Mouse (Mus musculus) MEL (cell line): ENCODE results near the gene Rnf144b. TPM values are rescaled to one million over a fixed set of nuclear protein-coding genes. Genes with fewer than 3 reads are reported as not detected.

ENCODE experiments used
- DNase-seq: peaks from one replicate; pipeline ENCODE4 v3.0.0; 2011; ENCODE audit warnings: low read depth, low spot score
- H3K27ac ChIP-seq: 2 replicates; pipeline ENCODE4 v1.5.1; 2012; ENCODE audit warnings: low read depth, mild to moderate bottlenecking, control low read depth, low read length, moderate library complexity; ENCODE audit not compliant: control insufficient read depth
- H3K27me3 ChIP-seq, 2 experiments: fragments of 150-350 bp in 1 of 2; sonication (generic) in 1 of 2; 2 replicates each; pipeline ENCODE4 v1.6.1; 2012; ENCODE audit warnings: low read length in 2 of 2, mild to moderate bottlenecking in 2 of 2, improper control_type of control experiment in 1 of 2, moderate library complexity in 1 of 2; ENCODE audit not compliant: insufficient read depth in 2 of 2, control insufficient read depth in 1 of 2
- H3K36me3 ChIP-seq, 2 experiments: 2 replicates each; pipeline ENCODE4 v1.6.1; 2012 to 2014; ENCODE audit warnings: low read length in 2 of 2, improper control_type of control experiment in 1 of 2, inconsistent platforms in 1 of 2, mild to moderate bottlenecking in 1 of 2; ENCODE audit not compliant: insufficient read depth in 2 of 2, control insufficient read depth in 1 of 2
- H3K4me1 ChIP-seq, 2 experiments: fragments of 150-350 bp in 1 of 2; sonication (generic) in 1 of 2; 2 replicates each; pipeline ENCODE4 v1.6.1; 2012; ENCODE audit warnings: low read length in 2 of 2, improper control_type of control experiment in 1 of 2, mild to moderate bottlenecking in 1 of 2; ENCODE audit not compliant: insufficient read depth in 2 of 2, control insufficient read depth in 1 of 2
- H3K4me3 ChIP-seq, 2 experiments: fragments of 150-350 bp in 1 of 2; sonication (generic) in 1 of 2; 2 replicates each; pipeline ENCODE4 v1.5.1; 2012; ENCODE audit warnings: low read depth in 2 of 2, low read length in 2 of 2, mild to moderate bottlenecking in 2 of 2, moderate library complexity in 2 of 2, control low read depth in 1 of 2, improper control_type of control experiment in 1 of 2; ENCODE audit not compliant: control insufficient read depth in 1 of 2, insufficient read depth in 1 of 2
- H3K79me2 ChIP-seq: 2 replicates; pipeline ENCODE4 v1.6.1; 2012; ENCODE audit warnings: mild to moderate bottlenecking, low read length, moderate library complexity; ENCODE audit not compliant: control insufficient read depth, poor library complexity, insufficient read depth
- H3K9ac ChIP-seq: 2 replicates; pipeline ENCODE4 v1.6.1; 2012; ENCODE audit warnings: low read depth, mild to moderate bottlenecking, control low read depth, low read length, moderate library complexity; ENCODE audit not compliant: control insufficient read depth, poor library complexity, severe bottlenecking
- H3K9me3 ChIP-seq: fragments of 150-350 bp; sonication (generic); replicated peaks from 2 replicates; pipeline ENCODE4 v1.6.1; 2012; ENCODE audit warnings: mild to moderate bottlenecking, low read length, improper control_type of control experiment, moderate library complexity; ENCODE audit not compliant: insufficient read depth
- BHLHE40 ChIP-seq: IDR thresholded peaks from 2 replicates; pipeline ENCODE4 v1.6.1; 2012; ENCODE audit warnings: low read depth, mild to moderate bottlenecking, inconsistent platforms, low read length, improper control_type of control experiment, borderline replicate concordance
- CHD1 ChIP-seq: IDR thresholded peaks from 2 replicates; pipeline ENCODE4 v1.6.1; 2012; ENCODE audit warnings: low read depth, mild to moderate bottlenecking, inconsistent platforms, low read length, improper control_type of control experiment
- CHD2 ChIP-seq: IDR thresholded peaks from 2 replicates; pipeline ENCODE4 v1.6.1; 2011; ENCODE audit warnings: low read length, improper control_type of control experiment
- EP300 ChIP-seq, 2 experiments: IDR thresholded peaks; 2 replicates each; pipeline ENCODE4 v1.6.1; 2011; ENCODE audit warnings: improper control_type of control experiment in 2 of 2, low read length in 2 of 2, low read depth in 1 of 2, mild to moderate bottlenecking in 1 of 2
- GABPA ChIP-seq: IDR thresholded peaks from 2 replicates; pipeline ENCODE4 v1.6.1; 2012; ENCODE audit warnings: low read depth, mild to moderate bottlenecking, inconsistent platforms, low read length, improper control_type of control experiment, moderate library complexity
- JUND ChIP-seq: IDR thresholded peaks from 2 replicates; pipeline ENCODE4 v1.6.1; 2011; ENCODE audit warnings: low read depth, mild to moderate bottlenecking, improper control_type of control experiment, low read length
- KAT2A ChIP-seq: conservative IDR thresholded peaks from 2 replicates; pipeline ENCODE4 v1.6.1; 2012; ENCODE audit warnings: low read depth, low read length, improper control_type of control experiment, inconsistent platforms
- MAFK ChIP-seq: IDR thresholded peaks from 2 replicates; pipeline ENCODE4 v1.6.1; 2011; ENCODE audit warnings: low read depth, mild to moderate bottlenecking, low read length, improper control_type of control experiment, borderline replicate concordance
- MAZ ChIP-seq: IDR thresholded peaks from 2 replicates; pipeline ENCODE4 v1.6.1; 2012; ENCODE audit warnings: low read depth, mild to moderate bottlenecking, inconsistent platforms, low read length, improper control_type of control experiment
- NELFE ChIP-seq: IDR thresholded peaks from 2 replicates; pipeline ENCODE4 v1.6.1; 2011; ENCODE audit warnings: low read depth, low read length, improper control_type of control experiment
- NRF1 ChIP-seq: IDR thresholded peaks from 2 replicates; pipeline ENCODE4 v1.6.1; 2014; ENCODE audit warnings: low read depth, mild to moderate bottlenecking, inconsistent platforms, low read length, improper control_type of control experiment, moderate library complexity; ENCODE audit not compliant: poor library complexity, insufficient read depth, severe bottlenecking
- POLR2A ChIP-seq, 2 experiments: IDR thresholded peaks; 2 replicates each; pipeline ENCODE4 v1.6.1; 2011 to 2012; ENCODE audit warnings: low read length in 2 of 2, mild to moderate bottlenecking in 2 of 2, control low read depth in 1 of 2, improper control_type of control experiment in 1 of 2, low read depth in 1 of 2, moderate library complexity in 1 of 2; ENCODE audit not compliant: control insufficient read depth in 1 of 2, insufficient read depth in 1 of 2, poor library complexity in 1 of 2
- POLR2AphosphoS5 ChIP-seq: IDR thresholded peaks from 2 replicates; pipeline ENCODE4 v1.6.1; 2012; ENCODE audit warnings: low read depth, borderline replicate concordance, mild to moderate bottlenecking, inconsistent platforms, low read length, moderate library complexity, mixed read lengths
- RAD21 ChIP-seq: IDR thresholded peaks from 2 replicates; pipeline ENCODE4 v1.6.1; 2011; ENCODE audit warnings: mild to moderate bottlenecking, low read depth, low read length, improper control_type of control experiment
- SMC3 ChIP-seq: IDR thresholded peaks from 2 replicates; pipeline ENCODE4 v1.6.1; 2011; ENCODE audit warnings: low read depth, low read length, improper control_type of control experiment
- TAL1 ChIP-seq: IDR thresholded peaks from 2 replicates; pipeline ENCODE4 v1.6.1; 2012; ENCODE audit warnings: mild to moderate bottlenecking, inconsistent platforms, low read length, moderate library complexity, mixed read lengths
- TBP ChIP-seq: IDR thresholded peaks from 2 replicates; pipeline ENCODE4 v1.8.0; 2011; ENCODE audit warnings: low read depth, low read length, improper control_type of control experiment
- UBTF ChIP-seq: IDR thresholded peaks from 2 replicates; pipeline ENCODE4 v1.6.1; 2012; ENCODE audit warnings: low read depth, mild to moderate bottlenecking, inconsistent platforms, low read length, improper control_type of control experiment, moderate library complexity, borderline replicate concordance; ENCODE audit not compliant: insufficient read depth
- USF2 ChIP-seq, 2 experiments: IDR thresholded peaks; 2 replicates each; pipeline ENCODE4 v1.6.1; 2011 to 2012; ENCODE audit warnings: improper control_type of control experiment in 2 of 2, low read length in 2 of 2, borderline replicate concordance in 1 of 2, inconsistent platforms in 1 of 2, low read depth in 1 of 2, mild to moderate bottlenecking in 1 of 2; ENCODE audit not compliant: insufficient read depth in 1 of 2
- ZC3H11A ChIP-seq: IDR thresholded peaks from 2 replicates; pipeline ENCODE4 v1.6.1; 2012; ENCODE audit warnings: low read depth, mild to moderate bottlenecking, inconsistent platforms, low read length, improper control_type of control experiment
- ZKSCAN1 ChIP-seq: IDR thresholded peaks from 2 replicates; pipeline ENCODE4 v1.6.1; 2012; ENCODE audit warnings: low read depth, mild to moderate bottlenecking, inconsistent platforms, low read length, improper control_type of control experiment, moderate library complexity
- ZMIZ1 ChIP-seq: IDR thresholded peaks from 2 replicates; pipeline ENCODE4 v1.6.1; 2012; ENCODE audit warnings: low read depth, mild to moderate bottlenecking, inconsistent platforms, low read length, improper control_type of control experiment, moderate library complexity
- polyA plus RNA-seq, 2 experiments: library from polyadenylated mRNA; stranded (reverse) in 1 of 2; unstranded in 1 of 2; fragments of >175 nt in 1 of 2; fragments of >200 nt in 1 of 2; gene quantifications; 2 replicates each; pipeline versions ENCODE4 v1.2.1 to v1.2.4; 2012; ENCODE audit warnings: low replicate concordance in 2 of 2, low read depth in 1 of 2; ENCODE audit not compliant: insufficient read length in 2 of 2, insufficient read depth in 1 of 2, missing spikeins in 1 of 2
- total RNA-seq: library from RNA; depleted of rRNA; stranded (reverse); fragments of 300-350 nt; gene quantifications from 2 replicates; pipeline ENCODE4 v1.2.3, GENCODE M21; 2012

The Rnf144b gene
- total and polyA plus RNA-seq, 3 experiments = not detected

GRCm38 (mm10) chr13:47172891-47173290, 50.4 kb downstream of the Rnf144b start:
- H3K27ac ChIP-seq = no peak overlapping the region
- H3K4me1 ChIP-seq = no peaks in the 10 kb centered on the region
- H3K27me3 ChIP-seq = no peaks in the 10 kb centered on the region
- DNase-seq = no peak
- H3K4me3 ChIP-seq = no peak overlapping the region
- H3K9ac ChIP-seq = no peak overlapping the region
- no peaks in the 10 kb centered on the region for H3K9me3 ChIP-seq
- no peaks in the 10 kb centered on the region for H3K79me2 ChIP-seq
- H3K36me3 ChIP-seq = no peaks in the 10 kb centered on the region
- TF ChIP-seq POLR2AphosphoS5 = no peak
- no peak for TF ChIP-seq MAZ
- no peak for TF ChIP-seq SMC3
- TF ChIP-seq NRF1 = no peak
- TF ChIP-seq ZKSCAN1 = no peak
- TF ChIP-seq GABPA = no peak
- TF ChIP-seq TAL1 = no peak
- TF ChIP-seq KAT2A = no peak
- no peak for TF ChIP-seq RAD21
- no peak for TF ChIP-seq UBTF
- no peak for TF ChIP-seq POLR2A (IDR thresholded peaks at IDR 0.05; ENCODE audit: control insufficient read depth in 1 of 2, insufficient read depth in 1 of 2, low read depth in 1 of 2, low read length in 2 of 2, poor library complexity in 1 of 2)
- TF ChIP-seq USF2 (IDR thresholded peaks at IDR 0.05; ENCODE audit: borderline replicate concordance in 1 of 2, insufficient read depth in 1 of 2, low read depth in 1 of 2, low read length in 2 of 2) = no peak
- TF ChIP-seq NELFE = no peak

GRCm38 (mm10) chr13:47178182-47178581, 55.7 kb downstream of the Rnf144b start:
- Histone ChIP-seq H3K27me3 (no peaks in the 10 kb centered on the region), H3K36me3 (no peaks in the 10 kb centered on the region), H3K9me3 (no peaks in the 10 kb centered on the region), H3K4me1 (no peaks in the 10 kb centered on the region), H3K9ac (no peak overlapping the region), H3K79me2 (no peaks in the 10 kb centered on the region), H3K4me3 (no peak overlapping the region), H3K27ac (no peak overlapping the region)
- no peak for DNase-seq
- TF ChIP-seq NRF1 = no peak
- TF ChIP-seq UBTF = no peak
- TF ChIP-seq POLR2A (IDR thresholded peaks at IDR 0.05; ENCODE audit: control insufficient read depth in 1 of 2, insufficient read depth in 1 of 2, low read depth in 1 of 2, low read length in 2 of 2, poor library complexity in 1 of 2) = no peak
- no peak for TF ChIP-seq TBP
- no peak for TF ChIP-seq MAFK
- TF ChIP-seq EP300 (IDR thresholded peaks at IDR 0.05; ENCODE audit: low read depth in 1 of 2, low read length in 2 of 2) = no peak
- no peak for TF ChIP-seq USF2 (IDR thresholded peaks at IDR 0.05; ENCODE audit: borderline replicate concordance in 1 of 2, insufficient read depth in 1 of 2, low read depth in 1 of 2, low read length in 2 of 2)
- no peak for TF ChIP-seq ZC3H11A
- no peak for TF ChIP-seq CHD2
- TF ChIP-seq BHLHE40 = no peak
- no peak for TF ChIP-seq CHD1
- no peak for TF ChIP-seq ZMIZ1
- TF ChIP-seq JUND = no peak
- TF ChIP-seq POLR2AphosphoS5 = no peak
